Mouse (Mus musculus) embryonic stem cell, embryonic (primary cell): ENCODE results near the gene Gja1.
"Not testable (repeated sequence)": the region's sequence is repeated elsewhere in the genome, so short reads cannot be mapped to it uniquely, and the experiment has no call there.

Source experiments
- CTCF ChIA-PET, 4 experiments: fragments of 300-600 bp in 2 of 4; fragments of 350-600 bp in 2 of 4; sonication (Branson Sonifier 250); formaldehyde crosslinking; loops; one replicate each; lab custom pipeline; 2022; ENCODE audit warnings: inconsistent platforms in 2 of 4; lab: Charles Lee
- POLR2A ChIA-PET, 4 experiments: fragments of 300-600 bp in 2 of 4; fragments of 350-600 bp in 2 of 4; sonication (Branson Sonifier 250); formaldehyde crosslinking; loops; one replicate each; lab custom pipeline; 2022; ENCODE audit warnings: antibody characterized with exemption in 4 of 4, inconsistent platforms in 1 of 4; lab: Charles Lee

The Gja1 gene

DNA sequence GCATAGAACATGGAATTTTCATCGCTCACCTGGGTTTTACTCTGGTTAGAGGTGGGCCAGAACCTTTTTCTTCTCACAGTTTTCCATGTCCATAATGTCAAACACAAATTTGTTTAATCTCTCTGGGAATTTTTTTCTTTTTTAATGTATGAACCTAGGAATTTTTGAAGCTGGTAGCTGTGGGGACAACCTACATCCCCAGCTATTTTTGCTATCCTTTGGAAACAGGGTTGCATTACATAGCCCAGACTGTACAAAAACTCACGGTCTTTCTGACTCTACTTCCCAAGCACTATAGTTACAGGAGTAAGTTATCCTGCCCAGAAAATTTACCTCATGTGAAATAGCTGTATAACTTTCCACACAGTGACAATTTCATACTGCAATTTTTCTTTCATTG lies 21.2 kb downstream of the Gja1 start:
- POLR2A ChIA-PET: interaction anchor here in 3 of 4 experiments (0.7 to 2.9 kb wide), 8 partner anchors 10 to 446 kb away, joined by 3 to 10 read pairs (median 3); partner anchors contain the start of gene Gja1 (in 1 of the 3)

GRCm38 (mm10) chr10:56401396-56401795 lies 24.3 kb downstream of the Gja1 start:
- CTCF ChIA-PET: not testable (repeated sequence)
- POLR2A ChIA-PET: interaction anchor here in 3 of 4 experiments (0.6 to 2.4 kb wide), 12 partner anchors 12 to 27 kb away, joined by 3 to 11 read pairs (median 4); partner anchors contain the start of gene Gja1 (in 2 of the 3)

More for the DNA sequence above, 21.2 kb downstream of the Gja1 start:
- CTCF ChIA-PET: no interaction called here

DNA sequence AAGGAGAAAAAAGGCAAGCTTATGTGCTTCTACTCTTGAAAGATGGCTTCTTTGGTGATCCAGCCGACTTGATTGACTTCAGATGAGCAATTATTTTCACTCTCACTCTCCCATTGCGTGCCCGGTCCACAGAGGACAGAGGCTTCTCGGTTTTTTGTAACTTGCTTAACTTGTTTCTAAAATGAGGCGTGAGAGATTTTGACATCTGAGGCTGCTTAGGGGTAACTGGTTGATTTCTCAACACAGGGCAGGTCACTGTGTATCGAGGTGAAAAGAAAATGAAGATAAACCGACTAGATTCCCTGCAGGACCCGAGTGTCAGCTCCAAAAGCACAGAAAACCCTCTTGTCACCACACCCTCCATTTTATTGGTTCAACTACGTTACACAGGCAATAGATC lies 28.8 kb downstream of the Gja1 start:
- POLR2A ChIA-PET: interaction anchor here in 3 of 4 experiments (0.7 to 2.3 kb wide), 11 partner anchors 10 to 34 kb away, joined by 3 to 13 read pairs (median 3); partner anchors contain the start of gene Gja1 (in 2 of the 3)
- CTCF ChIA-PET: interaction anchor here in 2 of 4 experiments (0.6 to 1.4 kb wide), 3 partner anchors 14 to 32 kb away, joined by 3 to 8 read pairs (median 3); no protein-coding TSS in a partner anchor

DNA sequence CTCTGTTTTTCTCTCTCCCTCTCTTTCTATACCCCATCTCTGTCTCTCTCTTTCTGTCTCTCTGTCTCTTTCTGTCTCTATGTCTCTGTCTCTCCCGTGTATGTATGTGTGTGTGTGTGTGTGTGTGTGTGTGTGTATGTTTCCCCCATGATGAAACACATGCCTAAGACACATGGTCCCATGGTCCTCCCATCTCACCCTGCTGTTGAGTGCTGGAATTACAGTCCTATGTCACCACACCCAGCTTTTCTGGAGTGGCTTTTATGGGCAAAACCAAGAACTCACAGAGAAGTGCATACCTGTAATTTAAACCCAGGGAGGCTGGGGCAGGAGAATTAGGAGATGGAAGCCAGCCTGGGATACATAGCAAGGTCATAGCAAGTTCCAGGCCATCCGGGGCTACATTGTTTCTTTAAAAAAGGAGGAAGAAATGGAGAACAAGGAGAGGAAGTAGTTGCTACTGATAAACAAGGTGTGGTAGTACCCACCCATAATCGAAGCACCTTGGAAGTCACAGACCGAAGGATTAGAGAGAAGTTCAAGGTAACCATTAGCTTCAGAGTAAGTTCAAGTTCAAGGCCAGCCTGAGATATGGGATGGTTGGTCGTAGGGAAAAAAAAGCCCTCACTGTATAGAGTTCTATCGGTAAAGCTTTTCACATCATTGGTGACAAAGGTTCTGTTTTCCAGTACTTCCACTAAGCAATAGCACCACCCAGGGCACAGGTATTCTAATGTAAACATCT lies 29.4 kb downstream of the Gja1 start:
- CTCF ChIA-PET: interaction anchor here in 2 of 4 experiments (0.6 to 1.4 kb wide), 4 partner anchors 9 to 33 kb away, joined by 3 to 8 read pairs (median 3); no protein-coding TSS in a partner anchor
- POLR2A ChIA-PET: interaction anchor here in 3 of 4 experiments (0.6 to 2.3 kb wide), 10 partner anchors 11 to 192 kb away, joined by 3 to 13 read pairs (median 4); partner anchors contain the start of gene Gja1 (in 2 of the 3)

- ChIA-PET CTCF (interaction anchor here in 1 of 4 experiments (0.8 kb wide), 1 partner anchor 9 kb away, joined by 3 read pairs; no protein-coding TSS in a partner anchor), POLR2A (interaction anchor here in 1 of 4 experiments (0.8 to 1.7 kb wide), 3 partner anchors 11 to 43 kb away, joined by 3 to 6 read pairs (median 5); partner anchors contain the start of gene Gja1)
These were observed 38.9 kb downstream of the Gja1 start for GRCm38 (mm10) chr10:56415894-56416570.

GRCm38 (mm10) chr10:56422518-56422917 lies 45.4 kb downstream of the Gja1 start:
- POLR2A ChIA-PET: interaction anchor here in 1 of 4 experiments (0.6 kb wide), 1 partner anchor 988 kb away, joined by 4 read pairs; no protein-coding TSS in a partner anchor
- CTCF ChIA-PET: no interaction called here

DNA sequence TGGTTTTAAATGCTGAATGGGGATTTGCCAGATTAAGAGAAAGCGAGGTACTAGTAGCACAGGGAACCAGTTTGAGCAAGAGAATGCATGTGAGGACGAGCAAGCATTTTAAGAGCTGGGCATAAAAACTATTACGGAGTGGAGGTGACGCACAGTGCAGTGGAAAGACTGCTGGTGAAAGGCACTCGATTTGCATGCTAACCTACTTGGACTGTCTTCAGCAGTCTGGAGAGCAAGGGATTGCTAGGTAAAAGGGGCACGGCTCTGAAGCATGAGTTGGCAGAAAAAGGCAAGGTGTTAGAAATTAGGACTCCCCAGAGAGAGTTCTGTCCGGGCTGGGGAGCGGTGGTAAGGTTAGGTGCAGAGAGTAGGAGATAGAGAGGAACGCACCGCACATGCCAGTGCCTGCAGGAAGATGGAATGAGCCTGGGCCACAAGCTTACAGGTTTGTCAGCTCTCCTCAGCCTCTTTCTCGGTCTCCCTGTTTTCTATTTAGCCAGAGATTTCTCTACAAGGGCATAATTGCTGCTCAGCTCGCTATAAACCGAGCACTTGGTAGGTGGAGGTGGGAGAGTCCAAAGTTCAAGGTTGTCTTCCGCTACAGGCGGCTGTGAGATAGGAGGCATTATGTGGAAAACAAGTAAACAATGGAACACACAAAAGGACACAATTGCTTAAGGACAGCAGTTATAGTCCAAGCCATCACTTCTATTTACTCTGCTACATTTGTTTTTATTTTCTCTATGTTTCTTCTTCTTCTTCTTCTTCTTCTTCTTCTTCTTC lies 48.1 kb downstream of the Gja1 start:
- POLR2A ChIA-PET: interaction anchor here in 2 of 4 experiments (1.0 to 3.2 kb wide), 7 partner anchors 10 to 51 kb away, joined by 3 to 28 read pairs (median 5); partner anchors contain the start of gene Gja1 (in 1 of the 2)
- CTCF ChIA-PET: no interaction called here

DNA sequence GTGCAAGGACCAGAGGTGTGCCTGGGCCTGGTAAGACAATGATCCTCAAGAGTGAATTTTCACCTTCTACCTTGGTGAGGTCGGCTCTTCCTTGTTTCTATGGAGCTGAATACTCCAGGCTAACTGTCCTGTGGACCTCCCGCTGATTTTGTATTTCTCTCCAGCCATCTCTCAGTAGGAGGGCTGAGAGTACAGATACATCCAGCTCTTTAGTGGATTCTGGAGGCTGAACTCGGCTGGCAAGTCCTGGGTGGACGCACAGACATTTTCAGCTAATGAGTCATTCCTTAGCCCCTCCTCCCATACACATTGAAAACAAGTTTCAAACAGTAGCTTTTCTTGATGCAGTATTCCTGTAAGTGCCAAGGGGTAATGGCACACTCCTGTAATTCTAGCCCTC lies 49.2 kb downstream of the Gja1 start:
- ChIA-PET CTCF (interaction anchor here in 1 of 4 experiments (1.4 kb wide), 1 partner anchor 53 kb away, joined by 3 read pairs; no protein-coding TSS in a partner anchor), POLR2A (interaction anchor here in 3 of 4 experiments (0.6 to 3.2 kb wide), 16 partner anchors 11 to 161 kb away, joined by 3 to 28 read pairs (median 4); partner anchors contain the start of gene Gja1 (in 1 of the 3))

GRCm38 (mm10) chr10:56427382-56427781 lies 50.3 kb downstream of the Gja1 start:
- POLR2A ChIA-PET: interaction anchor here in 1 of 4 experiments (1.2 to 3.2 kb wide), 6 partner anchors 12 to 51 kb away, joined by 3 to 28 read pairs (median 6); partner anchors contain the start of gene Gja1
- CTCF ChIA-PET: interaction anchor here in 1 of 4 experiments (1.4 kb wide), 1 partner anchor 54 kb away, joined by 3 read pairs; no protein-coding TSS in a partner anchor

DNA sequence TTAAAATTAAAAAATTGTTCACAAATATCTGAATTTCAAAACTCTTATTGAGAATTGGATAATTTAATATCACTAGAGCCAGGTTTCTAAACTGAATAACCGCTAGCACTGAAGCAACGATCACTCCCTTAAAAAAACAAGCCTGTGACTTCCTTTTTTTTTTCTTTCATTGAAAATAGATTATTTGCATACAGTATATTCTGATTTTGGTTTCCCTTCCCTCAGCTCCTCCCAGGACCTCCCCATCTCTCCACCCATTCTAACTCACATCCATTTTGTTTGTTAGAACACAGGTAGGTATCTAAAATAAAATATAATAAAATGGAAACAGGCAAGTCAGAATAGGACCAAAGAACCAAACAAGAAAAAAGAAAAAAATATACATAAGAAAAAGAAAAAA lies 50.7 kb downstream of the Gja1 start:
- ChIA-PET POLR2A (interaction anchor here in 1 of 4 experiments (1.5 to 2.0 kb wide), 3 partner anchors 12 to 52 kb away, joined by 5 to 15 read pairs (median 6); partner anchors contain the start of gene Gja1), CTCF (no interaction called here)

DNA sequence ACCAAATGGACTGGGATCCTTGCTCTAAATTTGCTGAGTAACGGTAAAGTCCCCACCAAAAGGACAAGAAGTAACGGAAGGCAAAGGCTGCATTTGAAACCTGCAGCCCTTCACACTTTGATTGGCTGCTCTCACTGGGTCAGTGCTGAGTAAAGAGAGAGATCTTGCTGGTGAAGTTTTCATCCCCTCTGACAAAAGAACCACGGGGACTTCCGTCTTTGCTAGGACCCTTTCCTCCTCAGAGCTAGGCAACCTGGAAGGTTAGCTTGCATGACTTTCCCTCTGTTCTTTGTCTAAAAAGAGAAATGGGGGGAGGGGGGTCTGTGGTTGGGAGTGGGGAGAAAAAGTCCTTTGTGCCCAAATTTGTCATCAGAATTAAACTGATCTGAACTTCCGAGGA lies 51.9 kb downstream of the Gja1 start:
- CTCF ChIA-PET: no interaction called here

DNA sequence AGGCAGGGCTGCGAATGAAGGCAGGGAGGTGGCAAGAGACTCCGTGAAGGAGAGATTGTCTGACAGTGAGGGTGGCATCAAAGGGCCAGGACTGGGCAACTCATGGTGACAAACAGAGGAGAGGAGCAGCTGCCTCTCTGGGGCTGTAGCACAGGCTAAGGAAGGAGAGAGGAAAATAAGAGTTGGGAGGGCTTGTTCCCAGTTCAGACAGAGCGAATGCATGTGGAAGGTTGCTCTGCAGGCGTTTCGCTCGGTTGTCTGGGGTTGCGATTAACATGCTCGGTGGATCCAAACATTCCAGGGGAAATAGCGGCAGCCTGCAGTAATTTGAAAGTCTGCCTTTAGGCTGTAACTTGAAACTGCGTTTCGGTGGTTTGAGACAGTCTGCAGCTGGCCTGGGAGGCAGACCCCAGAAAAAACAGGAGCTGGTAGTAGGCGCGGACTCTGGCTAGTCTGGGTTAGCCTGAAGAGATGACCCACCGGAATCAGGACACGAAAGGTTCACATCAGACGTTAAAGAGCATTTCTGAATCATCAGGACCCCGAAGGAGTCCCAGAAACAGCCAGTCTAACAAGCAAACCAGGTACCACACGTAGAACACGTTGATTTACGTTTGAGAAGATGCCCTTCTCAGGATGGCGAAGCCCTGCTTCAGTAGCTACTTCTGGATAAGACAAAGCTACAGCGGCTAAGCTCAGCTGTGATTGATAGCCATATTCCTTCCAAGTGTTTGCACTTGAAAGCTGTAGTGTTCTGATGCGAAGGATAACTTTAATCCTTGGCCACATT lies 54.7 kb downstream of the Gja1 start:
- CTCF ChIA-PET: no interaction called here

More for the DNA sequence above, 51.9 kb downstream of the Gja1 start:
- POLR2A ChIA-PET: interaction anchor here in 2 of 4 experiments (0.6 to 1.0 kb wide), 5 partner anchors 36 to 272 kb away, joined by 3 to 4 read pairs (median 3); no protein-coding TSS in a partner anchor

DNA sequence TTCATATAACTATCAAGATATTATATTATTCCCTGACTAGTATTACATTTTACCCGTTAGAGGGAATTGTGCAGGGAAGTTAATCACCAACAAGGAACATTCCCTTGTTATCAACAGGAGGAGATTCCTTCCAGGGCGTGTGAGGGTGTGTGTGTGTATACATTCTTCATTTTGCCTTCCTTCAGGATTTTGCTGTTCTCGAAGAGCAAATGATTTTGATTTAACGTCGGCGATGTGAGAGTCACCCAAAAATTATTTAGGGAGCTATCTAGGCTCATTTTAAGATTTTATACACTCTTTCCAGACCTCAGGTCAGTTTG lies 55.2 kb downstream of the Gja1 start:
- CTCF ChIA-PET: no interaction called here
- POLR2A ChIA-PET: interaction anchor here in 2 of 4 experiments (0.6 to 1.2 kb wide), 3 partner anchors 8 to 58 kb away, joined by 3 to 8 read pairs (median 4); no protein-coding TSS in a partner anchor

More for the DNA sequence above, 54.7 kb downstream of the Gja1 start:
- POLR2A ChIA-PET: interaction anchor here in 2 of 4 experiments (0.6 to 1.2 kb wide), 5 partner anchors 9 to 58 kb away, joined by 3 to 8 read pairs (median 3); no protein-coding TSS in a partner anchor

- ChIA-PET CTCF (no interaction called here), POLR2A (interaction anchor here in 1 of 4 experiments (0.6 kb wide), 1 partner anchor 1079 kb away, joined by 4 read pairs; no protein-coding TSS in a partner anchor)
These were observed 60.2 kb downstream of the Gja1 start for GRCm38 (mm10) chr10:56437290-56437689.

DNA sequence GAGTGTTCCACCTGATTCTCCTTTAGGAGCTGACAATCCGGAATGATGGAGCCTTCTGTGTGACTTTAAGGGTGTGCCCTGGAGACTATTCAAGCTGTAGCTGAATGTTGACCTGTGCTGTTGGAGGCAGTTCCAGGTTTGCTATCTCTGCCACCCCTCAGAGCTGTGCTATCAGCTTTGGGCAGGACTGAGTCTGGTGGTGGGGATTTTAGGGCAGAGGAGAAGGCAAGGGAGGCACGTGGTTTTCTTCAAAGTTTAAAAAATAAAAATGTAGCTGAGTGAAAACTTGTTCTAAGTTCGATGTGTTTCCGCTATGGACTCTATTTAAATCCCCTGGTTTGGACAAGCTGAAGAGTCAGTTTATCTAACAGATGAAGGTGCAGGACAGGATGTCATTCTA lies 62.5 kb downstream of the Gja1 start:
- POLR2A ChIA-PET: interaction anchor here in 2 of 4 experiments (0.5 to 1.7 kb wide), 7 partner anchors 13 to 425 kb away, joined by 3 to 7 read pairs (median 6); no protein-coding TSS in a partner anchor
- CTCF ChIA-PET: interaction anchor here in 2 of 4 experiments (0.5 to 0.8 kb wide), 3 partner anchors 32 to 65 kb away, joined by 3 to 8 read pairs (median 3); no protein-coding TSS in a partner anchor

DNA sequence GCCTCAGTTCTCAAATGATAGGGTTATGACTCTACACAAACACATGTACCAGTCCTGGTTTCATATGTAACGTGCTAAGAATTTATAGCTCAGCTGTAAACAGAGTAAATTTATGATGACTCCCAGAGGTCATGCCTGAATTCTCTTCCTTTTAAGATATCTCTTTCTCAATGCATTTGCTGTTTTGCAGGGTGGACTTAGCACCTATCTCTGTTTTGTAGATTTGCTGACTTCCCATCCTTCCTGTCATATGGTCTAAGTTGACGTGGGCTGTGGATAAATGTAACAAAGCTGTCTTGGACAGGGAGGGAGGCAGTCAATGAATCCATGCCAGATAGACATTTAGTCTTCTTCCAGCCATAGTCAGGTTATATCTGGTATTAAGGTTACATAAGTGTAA lies 67.3 kb downstream of the Gja1 start:
- ChIA-PET POLR2A (no interaction called here), CTCF (no interaction called here)

- ChIA-PET CTCF (no interaction called here), POLR2A (no interaction called here)
These were observed 71.9 kb downstream of the Gja1 start for GRCm38 (mm10) chr10:56449030-56449429.
